Mouse (Mus musculus): Measurements from ENCODE around the gene Eif4ebp2. TPM values are rescaled to one million over a fixed set of nuclear protein-coding genes. Genes with fewer than 3 reads are reported as not detected.

Gene Eif4ebp2
- polyA plus RNA-seq, 1 experiment from 2014 or later: 50.3 TPM

GRCm38 (mm10) chr10:61427951-61428350 lies 24.5 kb downstream of the Eif4ebp2 start:
- Histone ChIP-seq H3K4me3 (no peak overlapping the region), H3K27ac (replicated peaks) (peak overlapping the region; percentile 64; the same call in 1 of the 2 replicates), H3K4me2 (no peak overlapping the region), H3K36me3 (peaks cover 32% of the 10 kb centered on the region), H3K27me3 (no peaks in the 10 kb centered on the region; the same call in 1 of the 2 replicates), H3K9me3 (no peaks in the 10 kb centered on the region), H3K9ac (no peak overlapping the region), H3K4me1 (replicated peaks) (peaks cover 30% of the 10 kb centered on the region)
- no peak; the same call in 1 of the 2 replicates for ATAC-seq (ENCODE audit: low read depth)
- WGBS: 88% methylated on average over 6 of the region's 6 CpGs

GRCm38 (mm10) chr10:61426251-61426757 lies 26.2 kb downstream of the Eif4ebp2 start:
- peaks cover 21% of the 10 kb centered on the region for H3K36me3 ChIP-seq
- H3K4me2 ChIP-seq: no peak overlapping the region
- H3K27me3 ChIP-seq: peaks cover 3% of the 10 kb centered on the region; the same call in 1 of the 2 replicates
- H3K4me1 ChIP-seq (replicated peaks): peaks cover 30% of the 10 kb centered on the region
- H3K9ac ChIP-seq: no peak overlapping the region
- ATAC-seq (ENCODE audit: low read depth): no peak
- 47% methylated on average over 2 of the region's 2 CpGs for WGBS
- no peak overlapping the region for H3K4me3 ChIP-seq
- no peaks in the 10 kb centered on the region for H3K9me3 ChIP-seq
- no peak overlapping the region for H3K27ac ChIP-seq (replicated peaks)

GRCm38 (mm10) chr10:61425047-61425446 lies 27.4 kb downstream of the Eif4ebp2 start:
- Histone ChIP-seq H3K4me3 (no peak overlapping the region), H3K4me2 (no peak overlapping the region), H3K27ac (replicated peaks) (no peak overlapping the region), H3K36me3 (peaks cover 8% of the 10 kb centered on the region), H3K4me1 (replicated peaks) (peaks cover 30% of the 10 kb centered on the region), H3K27me3 (peaks cover 15% of the 10 kb centered on the region), H3K9me3 (no peaks in the 10 kb centered on the region), H3K9ac (no peak overlapping the region)
- WGBS: 86% methylated on average over 2 of the region's 2 CpGs
- ATAC-seq (ENCODE audit: low read depth): no peak

GRCm38 (mm10) chr10:61424500-61424899 lies 28.0 kb downstream of the Eif4ebp2 start:
- ATAC-seq (ENCODE audit: low read depth): peak; percentile 48; the same call in 1 of the 2 replicates
- Histone ChIP-seq H3K27me3 (peaks cover 21% of the 10 kb centered on the region), H3K4me2 (0 out of 2 replicates have a peak overlapping the region, but pooled peaks have one; percentile 11), H3K4me1 (replicated peaks) (peaks cover 30% of the 10 kb centered on the region), H3K9me3 (no peaks in the 10 kb centered on the region), H3K36me3 (peaks cover 3% of the 10 kb centered on the region), H3K4me3 (no peak overlapping the region), H3K9ac (no peak overlapping the region), H3K27ac (replicated peaks) (no peak overlapping the region)
- WGBS: 28% methylated on average over 7 of the region's 7 CpGs

GRCm38 (mm10) chr10:61423289-61423688 lies 29.2 kb downstream of the Eif4ebp2 start:
- Histone ChIP-seq H3K36me3 (no peaks in the 10 kb centered on the region), H3K27ac (replicated peaks) (no peak overlapping the region), H3K4me2 (no peak overlapping the region), H3K9me3 (no peaks in the 10 kb centered on the region), H3K4me3 (no peak overlapping the region), H3K4me1 (replicated peaks) (peaks cover 29% of the 10 kb centered on the region), H3K27me3 (peaks cover 33% of the 10 kb centered on the region), H3K9ac (no peak overlapping the region)
- 63% methylated on average over 10 of the region's 10 CpGs for WGBS
- ATAC-seq (ENCODE audit: low read depth): no peak

GRCm38 (mm10) chr10:61422861-61423260 lies 29.6 kb downstream of the Eif4ebp2 start:
- Histone ChIP-seq H3K4me2 (no peak overlapping the region), H3K27ac (replicated peaks) (no peak overlapping the region), H3K9me3 (no peaks in the 10 kb centered on the region), H3K9ac (no peak overlapping the region), H3K36me3 (no peaks in the 10 kb centered on the region), H3K4me3 (no peak overlapping the region), H3K27me3 (peaks cover 37% of the 10 kb centered on the region), H3K4me1 (replicated peaks) (peaks cover 29% of the 10 kb centered on the region)
- ATAC-seq (ENCODE audit: low read depth): no peak
- WGBS: 90% methylated on average over 12 of the region's 12 CpGs

GRCm38 (mm10) chr10:61420011-61420410 lies 32.5 kb downstream of the Eif4ebp2 start:
- 74% methylated on average over 4 of the region's 4 CpGs for WGBS
- Histone ChIP-seq H3K27ac (replicated peaks) (no peak overlapping the region), H3K4me2 (no peak overlapping the region), H3K36me3 (no peaks in the 10 kb centered on the region), H3K4me3 (no peak overlapping the region), H3K9ac (no peak overlapping the region), H3K27me3 (peaks cover 66% of the 10 kb centered on the region), H3K4me1 (replicated peaks) (peaks cover 25% of the 10 kb centered on the region), H3K9me3 (no peaks in the 10 kb centered on the region)
- ATAC-seq (ENCODE audit: low read depth): no peak

- no peaks in the 10 kb centered on the region for H3K36me3 ChIP-seq
- H3K9ac ChIP-seq: no peak overlapping the region
- no peaks in the 10 kb centered on the region for H3K9me3 ChIP-seq
- no peak for ATAC-seq (ENCODE audit: low read depth)
- no peak overlapping the region for H3K4me2 ChIP-seq
- H3K27me3 ChIP-seq: peaks cover 71% of the 10 kb centered on the region
- no peak overlapping the region for H3K27ac ChIP-seq (replicated peaks)
- WGBS: 2% methylated on average over 24 of the region's 24 CpGs
- H3K4me1 ChIP-seq (replicated peaks): peaks cover 17% of the 10 kb centered on the region
- H3K4me3 ChIP-seq: no peak overlapping the region
Observed at GRCm38 (mm10) chr10:61419146-61419545, 33.3 kb downstream of the Eif4ebp2 start.

- Histone ChIP-seq H3K9ac (peak overlapping the region; percentile 65), H3K36me3 (no peaks in the 10 kb centered on the region), H3K27me3 (peaks cover 71% of the 10 kb centered on the region), H3K9me3 (no peaks in the 10 kb centered on the region), H3K4me1 (replicated peaks) (peaks cover 15% of the 10 kb centered on the region), H3K4me3 (peak overlapping the region; percentile 44), H3K27ac (replicated peaks) (no peak overlapping the region), H3K4me2 (peak overlapping the region; percentile 79)
- 2% methylated on average over 50 of the region's 50 CpGs for WGBS
- peak; percentile 49; the same call in 1 of the 2 replicates for ATAC-seq (ENCODE audit: low read depth)
Observed at GRCm38 (mm10) chr10:61418131-61418900, 34.1 kb downstream of the Eif4ebp2 start.

- Histone ChIP-seq H3K36me3 (no peaks in the 10 kb centered on the region), H3K4me2 (peak within 1 kb of the TSS; percentile 79), H3K27me3 (peaks cover 71% of the 10 kb centered on the region), H3K9ac (peak within 1 kb of the TSS; percentile 65), H3K4me3 (peak within 1 kb of the TSS; percentile 44), H3K9me3 (no peaks in the 10 kb centered on the region), H3K4me1 (replicated peaks) (peaks cover 15% of the 10 kb centered on the region), H3K27ac (replicated peaks) (no peak within 1 kb of the TSS)
- no peak for ATAC-seq (ENCODE audit: low read depth)
- WGBS: 19% methylated on average over 10 of the region's 10 CpGs
Observed at GRCm38 (mm10) chr10:61417672-61418071, 34.8 kb downstream of the Eif4ebp2 start, which contains the start of gene Nodal. Nodal (plus strand) TSS chr10:61417972.

- Histone ChIP-seq H3K9ac (no peak overlapping the region), H3K27me3 (peaks cover 71% of the 10 kb centered on the region), H3K4me3 (no peak overlapping the region), H3K9me3 (no peaks in the 10 kb centered on the region), H3K4me2 (no peak overlapping the region), H3K4me1 (replicated peaks) (peaks cover 15% of the 10 kb centered on the region), H3K27ac (replicated peaks) (no peak overlapping the region), H3K36me3 (no peaks in the 10 kb centered on the region)
- ATAC-seq (ENCODE audit: low read depth): no peak
- WGBS: 30% methylated on average over 2 of the region's 2 CpGs
Observed at GRCm38 (mm10) chr10:61417046-61417445, 35.4 kb downstream of the Eif4ebp2 start.

GRCm38 (mm10) chr10:61416561-61416960 lies 35.9 kb downstream of the Eif4ebp2 start:
- Histone ChIP-seq H3K4me3 (no peak overlapping the region), H3K4me2 (no peak overlapping the region), H3K36me3 (no peaks in the 10 kb centered on the region), H3K9ac (no peak overlapping the region), H3K4me1 (replicated peaks) (peaks cover 15% of the 10 kb centered on the region), H3K9me3 (no peaks in the 10 kb centered on the region), H3K27ac (replicated peaks) (no peak overlapping the region), H3K27me3 (peaks cover 71% of the 10 kb centered on the region)
- WGBS: 12% methylated on average over 7 of the region's 7 CpGs
- no peak for ATAC-seq (ENCODE audit: low read depth)
